Mouse (Mus musculus): Measurements from ENCODE around the gene Tigd2. TPM values are rescaled to one million over a fixed set of nuclear protein-coding genes. Genes with fewer than 3 reads are reported as not detected.

Gene Tigd2
- total RNA-seq, 2 experiments from 2014 or later, result 13.5 to 18.5 TPM

GRCm38 (mm10) chr6:59255909-59256308, 47.2 kb downstream of the Tigd2 start:
- DNase-seq, result peak; percentile 24

Other genes with a start within 250 kb of the Tigd2 start
- gene Fam13a, start 184.3 kb upstream of the Tigd2 start, total RNA-seq (2021), result 100 to 1,000 TPM; 110 to 111 TPM
- gene Gprin3, start 217.4 kb downstream of the Tigd2 start, total RNA-seq (2021), result 1 to 10 TPM; 5.4 to 5.8 TPM

All from adrenal gland, postnatal 10 days (tissue).